Mouse (Mus musculus): ENCODE measurements around the gene Cacna2d2. TPM values are rescaled to one million over a fixed set of nuclear protein-coding genes. Genes with fewer than 3 reads are reported as not detected.

The Cacna2d2 gene
- total RNA-seq, 1 experiment from 2014 or later, result 0.37 TPM

GRCm38 (mm10) chr9:107451891-107452521 lies 52.6 kb downstream of the Cacna2d2 start:
- ATAC-seq (replicated peaks; ENCODE audit: low read depth, poor library complexity, severe bottlenecking), result no peak

DNA sequence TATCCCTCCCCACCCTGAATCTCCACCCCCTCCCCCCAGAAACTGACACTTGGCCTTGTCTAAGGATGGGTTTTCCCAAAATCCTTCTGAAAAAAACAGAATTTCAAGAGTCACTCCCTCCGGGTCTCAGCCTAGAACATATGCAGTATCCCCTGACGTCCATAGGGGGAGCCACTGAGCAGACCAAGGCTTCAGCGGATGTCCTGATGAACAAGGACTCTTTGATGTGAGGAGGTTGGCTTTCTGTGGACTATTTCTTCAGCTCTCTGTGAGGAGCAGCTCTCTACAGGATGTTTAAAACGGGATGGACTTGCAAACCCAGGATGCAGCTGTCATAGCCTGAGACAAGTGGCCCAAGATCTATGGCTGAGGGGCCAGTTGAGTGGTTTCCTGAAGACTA lies 53.1 kb downstream of the Cacna2d2 start:
- no peak for ATAC-seq (replicated peaks; ENCODE audit: low read depth, poor library complexity, severe bottlenecking)

- ATAC-seq (replicated peaks; ENCODE audit: low read depth, poor library complexity, severe bottlenecking), result no peak
Measured at GRCm38 (mm10) chr9:107453151-107453550, 53.7 kb downstream of the Cacna2d2 start.

DNA sequence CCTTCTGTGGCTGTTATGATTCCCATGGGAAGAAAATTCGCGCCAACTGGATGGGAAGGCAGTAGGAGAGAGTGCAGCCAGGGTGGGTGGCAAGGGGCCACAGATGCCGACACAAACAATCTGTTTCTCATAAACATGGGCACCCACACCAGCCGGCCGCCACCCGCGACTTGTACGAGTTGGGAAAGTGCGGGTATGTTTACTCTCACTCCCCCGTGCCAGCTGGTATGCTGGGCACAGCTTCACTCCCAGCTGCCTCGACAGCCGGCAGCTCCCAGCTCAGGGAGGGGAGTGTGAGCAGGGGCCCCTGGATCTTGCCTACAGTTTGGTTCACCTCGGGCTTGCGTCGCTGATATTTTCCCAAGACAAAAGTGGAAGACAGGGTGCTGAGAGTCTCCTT lies 57.3 kb downstream of the Cacna2d2 start:
- no peak for ATAC-seq (replicated peaks; ENCODE audit: low read depth, poor library complexity, severe bottlenecking)

DNA sequence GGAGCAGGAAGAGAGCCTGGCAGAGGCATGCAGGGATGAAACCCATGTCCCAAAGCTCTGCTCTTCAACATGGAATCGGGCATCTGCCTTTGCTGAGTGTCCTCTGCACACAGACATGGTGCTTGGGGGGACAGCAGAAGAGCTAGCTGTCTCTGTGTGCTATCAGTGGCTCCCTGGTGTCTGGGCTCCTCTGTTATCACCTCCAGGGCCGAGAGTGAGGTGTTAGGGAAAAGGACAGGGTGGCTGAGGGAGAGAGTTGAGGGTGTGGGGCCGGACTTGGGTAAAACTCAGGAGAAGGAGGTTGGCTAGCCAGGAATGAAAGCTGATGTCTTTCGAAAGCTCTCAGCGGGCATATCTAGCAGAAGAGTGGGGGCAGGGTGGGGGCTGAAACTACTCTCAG lies 63.5 kb downstream of the Cacna2d2 start:
- no peak for ATAC-seq (replicated peaks; ENCODE audit: low read depth, poor library complexity, severe bottlenecking)

DNA sequence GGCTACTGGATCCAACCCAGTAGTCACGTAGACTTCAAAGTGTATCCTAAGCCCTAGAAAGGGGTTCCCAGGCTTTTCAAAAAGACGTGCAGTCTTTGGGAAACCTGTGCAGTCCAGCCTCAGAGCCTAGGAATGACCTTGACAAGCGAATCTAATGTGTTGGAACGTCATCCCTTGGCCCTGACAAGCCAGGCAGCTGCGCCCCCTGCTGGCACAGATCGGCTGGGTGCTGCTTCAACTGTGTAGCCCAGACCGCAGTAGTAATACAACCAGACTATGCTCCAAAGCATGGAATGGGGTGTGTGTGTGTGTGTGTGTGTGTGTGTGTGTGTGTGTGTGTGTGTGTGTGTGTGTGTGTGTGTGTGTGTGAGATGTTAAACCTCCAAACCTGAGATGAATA lies 64.1 kb downstream of the Cacna2d2 start:
- peak; percentile 91 for ATAC-seq (replicated peaks; ENCODE audit: low read depth, poor library complexity, severe bottlenecking)

GRCm38 (mm10) chr9:107464130-107464529 lies 64.7 kb downstream of the Cacna2d2 start:
- ATAC-seq (replicated peaks; ENCODE audit: low read depth, poor library complexity, severe bottlenecking), result no peak

DNA sequence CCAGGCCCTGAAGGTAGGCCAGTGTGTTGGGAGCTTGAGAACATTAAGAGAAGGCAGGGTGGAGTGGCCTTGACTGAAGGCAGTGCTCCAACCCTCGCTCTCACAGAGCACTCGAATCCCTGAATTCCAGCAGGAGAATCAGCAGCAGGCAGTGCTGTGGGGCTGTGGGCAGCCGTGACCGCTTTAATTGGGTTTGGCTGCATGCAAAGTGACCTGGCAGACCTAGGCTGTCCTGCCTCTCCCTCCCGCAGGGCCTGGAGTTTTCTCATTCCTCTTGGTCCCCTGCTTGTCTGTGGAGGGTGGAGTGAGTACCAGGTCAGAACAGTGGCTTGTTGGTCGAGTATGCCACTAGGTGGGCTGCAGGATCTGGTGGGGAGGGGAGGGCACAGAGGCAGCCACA lies 66.2 kb downstream of the Cacna2d2 start:
- ATAC-seq (replicated peaks; ENCODE audit: low read depth, poor library complexity, severe bottlenecking), result no peak

DNA sequence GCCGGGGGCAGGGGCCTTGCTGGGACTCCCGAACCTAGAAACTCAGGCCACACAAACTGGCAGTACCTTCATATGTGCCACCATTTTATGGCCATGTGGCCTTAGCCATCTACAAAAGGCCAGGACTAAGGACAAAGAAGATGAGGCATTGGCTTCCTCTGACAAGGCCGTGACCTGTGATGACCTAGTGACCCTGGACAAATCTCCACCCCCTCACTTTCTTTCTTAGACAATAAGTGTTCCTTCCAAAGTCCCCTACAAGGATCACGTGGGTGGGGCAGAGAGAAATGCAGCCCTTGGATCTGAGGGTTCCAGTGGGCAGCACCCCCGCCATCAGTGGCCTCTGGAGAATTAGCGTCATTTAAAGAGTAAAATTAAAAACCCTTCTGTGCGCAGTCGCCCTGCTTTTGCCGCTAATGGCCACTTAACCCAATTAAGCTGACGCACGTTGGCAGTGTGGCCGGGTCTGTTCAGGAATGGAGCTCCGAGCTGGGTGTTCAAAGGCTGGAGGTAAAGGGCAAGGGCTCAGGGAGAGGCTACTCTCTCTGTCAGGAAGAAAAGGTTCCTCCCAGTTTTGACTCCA lies 69.9 kb downstream of the Cacna2d2 start:
- no peak for ATAC-seq (replicated peaks; ENCODE audit: low read depth, poor library complexity, severe bottlenecking)

DNA sequence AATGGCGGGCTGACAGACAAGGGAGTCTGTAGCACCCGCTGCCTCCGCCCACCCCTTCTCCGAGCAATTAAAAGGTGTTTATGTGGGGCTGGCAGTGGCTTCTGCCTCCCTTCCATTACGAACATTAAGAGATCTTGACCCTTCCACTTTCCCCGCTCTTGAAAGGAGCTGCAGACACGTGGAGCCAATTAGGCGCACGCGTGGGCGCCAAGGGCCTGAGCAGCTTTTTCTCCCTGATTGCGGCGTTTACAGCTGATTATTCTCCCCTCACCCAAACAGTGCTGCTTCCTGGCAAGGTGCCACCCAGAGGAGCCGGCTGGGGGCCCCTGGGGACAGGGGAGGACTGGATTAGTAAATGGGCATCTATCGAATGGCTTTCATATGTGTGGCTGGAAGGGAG lies 71.0 kb downstream of the Cacna2d2 start:
- no peak for ATAC-seq (replicated peaks; ENCODE audit: low read depth, poor library complexity, severe bottlenecking)

DNA sequence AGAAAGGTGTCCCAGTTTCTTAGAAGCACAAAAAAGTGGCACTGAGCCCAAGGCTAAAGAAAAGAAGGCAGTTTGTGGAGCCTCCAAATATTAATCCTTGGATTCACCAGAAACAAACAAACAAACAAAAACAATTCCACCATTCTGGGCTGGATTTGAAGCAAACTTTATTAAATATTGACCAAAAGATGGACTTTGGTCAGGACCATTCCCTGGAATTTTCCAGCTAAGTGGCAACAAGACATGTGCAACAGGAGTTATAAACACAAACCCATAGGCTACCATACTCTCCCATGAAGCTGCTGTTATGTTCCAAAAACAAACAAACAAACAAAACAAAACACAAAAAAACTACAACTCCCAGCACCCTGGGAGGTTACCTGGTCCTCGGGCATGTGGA lies 74.6 kb downstream of the Cacna2d2 start:
- ATAC-seq (replicated peaks; ENCODE audit: low read depth, poor library complexity, severe bottlenecking), result no peak

DNA sequence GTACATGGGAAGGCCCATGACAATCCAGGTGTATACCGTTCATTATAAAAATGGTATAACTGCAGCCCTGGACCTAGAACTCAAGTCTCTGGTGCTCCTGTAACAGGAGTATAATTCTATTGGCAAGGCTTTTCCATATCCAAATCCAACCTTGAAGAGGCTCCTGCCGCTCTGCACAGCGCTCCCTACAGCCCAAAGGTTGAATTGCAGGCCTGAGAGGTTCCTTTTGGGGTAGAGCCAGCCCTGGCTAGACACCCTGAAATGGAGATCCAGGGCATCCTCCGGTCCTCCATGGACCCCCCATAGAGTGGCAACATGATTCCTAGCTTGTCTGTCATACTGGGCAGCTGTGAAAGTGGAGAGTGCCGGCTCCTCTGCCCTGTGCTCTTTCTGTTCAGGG lies 79.6 kb downstream of the Cacna2d2 start:
- no peak for ATAC-seq (replicated peaks; ENCODE audit: low read depth, poor library complexity, severe bottlenecking)

DNA sequence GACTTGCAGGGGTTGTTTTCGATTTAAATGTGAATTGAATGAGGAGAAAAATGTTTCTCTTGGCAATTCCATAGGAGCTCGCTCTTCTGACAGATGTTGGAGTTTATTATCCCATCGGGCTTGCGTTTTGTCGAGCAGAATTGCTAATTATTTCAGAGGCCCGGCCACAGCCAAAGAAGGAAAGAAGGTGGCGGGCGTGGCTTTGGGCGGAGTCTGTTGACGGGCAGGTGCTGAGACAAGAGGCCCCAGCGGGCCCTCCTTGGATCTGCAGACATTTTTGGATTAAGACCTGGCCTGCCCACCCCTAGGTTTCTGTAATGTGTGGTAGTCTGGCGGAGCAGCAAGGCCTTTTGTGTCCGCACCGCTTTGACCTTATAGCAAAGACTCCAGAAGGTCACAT lies 80.2 kb downstream of the Cacna2d2 start:
- no peak for ATAC-seq (replicated peaks; ENCODE audit: low read depth, poor library complexity, severe bottlenecking)

DNA sequence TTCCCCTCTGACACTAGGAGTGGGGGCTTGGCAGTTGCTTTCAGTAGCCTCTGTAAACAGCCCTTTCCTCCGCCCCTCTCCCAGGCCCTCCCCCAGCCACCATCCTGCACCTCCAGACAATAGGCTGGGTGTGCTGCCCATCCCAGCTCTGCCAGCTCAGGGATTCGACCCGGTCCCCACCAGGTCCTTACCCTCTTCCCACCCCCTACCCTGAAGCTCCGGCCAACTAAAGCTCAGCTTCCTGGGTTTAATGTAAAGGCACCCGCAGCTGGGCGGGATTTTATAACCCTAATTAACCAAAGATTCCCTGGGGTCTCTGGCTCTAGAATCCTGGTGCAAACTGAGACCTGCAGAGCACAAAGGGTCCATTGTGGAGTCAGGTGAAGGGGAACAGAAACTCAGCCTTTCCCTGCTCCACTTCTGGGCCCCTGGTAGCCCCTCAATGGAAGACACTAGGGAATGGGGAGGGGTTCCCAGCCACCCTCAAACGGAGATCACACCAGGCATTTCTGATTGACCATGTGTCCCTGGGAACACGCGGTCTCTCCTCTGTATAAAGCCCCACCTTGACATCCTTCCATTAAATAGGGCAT lies 81.2 kb downstream of the Cacna2d2 start:
- no peak for ATAC-seq (replicated peaks; ENCODE audit: low read depth, poor library complexity, severe bottlenecking)

GRCm38 (mm10) chr9:107481340-107481739 lies 81.9 kb downstream of the Cacna2d2 start:
- ATAC-seq (replicated peaks; ENCODE audit: low read depth, poor library complexity, severe bottlenecking), result no peak

GRCm38 (mm10) chr9:107482004-107482403 lies 82.6 kb downstream of the Cacna2d2 start:
- no peak for ATAC-seq (replicated peaks; ENCODE audit: low read depth, poor library complexity, severe bottlenecking)

DNA sequence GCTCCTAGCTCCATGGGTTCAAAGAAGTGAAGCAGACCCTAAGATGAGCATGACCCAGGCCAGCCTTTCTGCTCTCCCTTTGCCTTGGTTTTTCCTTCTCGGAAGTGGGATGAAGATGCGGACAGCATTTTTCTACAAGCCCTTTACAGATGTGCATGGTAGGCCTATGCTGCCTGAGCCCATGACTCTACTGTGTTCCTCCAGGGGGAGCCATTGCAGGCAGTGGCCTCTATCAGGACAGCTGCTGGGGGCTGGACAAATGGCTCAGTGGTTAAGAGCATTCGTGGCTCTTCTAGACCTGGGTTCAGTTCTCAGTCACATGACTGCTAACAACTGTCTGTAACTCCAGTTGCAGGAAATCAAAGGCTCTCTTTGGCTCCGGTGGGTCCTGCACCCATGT lies 83.4 kb downstream of the Cacna2d2 start:
- ATAC-seq (replicated peaks; ENCODE audit: low read depth, poor library complexity, severe bottlenecking), result no peak

DNA sequence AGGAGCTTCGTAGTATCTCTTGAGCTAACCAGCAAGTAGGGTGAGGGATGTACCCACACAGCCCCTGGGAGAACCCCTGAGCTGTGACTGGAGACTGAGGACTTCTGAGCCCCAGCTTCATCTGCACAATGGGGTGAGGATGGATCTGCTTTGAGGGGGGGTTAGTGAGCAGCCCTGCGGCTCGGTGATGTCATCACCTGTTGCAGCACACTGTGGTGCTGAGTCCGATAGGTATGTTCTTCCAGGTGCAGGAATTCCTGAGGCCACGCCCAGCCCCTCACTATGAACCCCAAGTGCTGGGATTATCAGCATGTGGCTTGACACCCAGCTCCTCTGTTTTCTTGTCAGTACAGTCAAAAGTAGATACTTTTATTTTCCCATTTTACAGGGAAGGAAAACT lies 84.3 kb downstream of the Cacna2d2 start:
- no peak for ATAC-seq (replicated peaks; ENCODE audit: low read depth, poor library complexity, severe bottlenecking)

DNA sequence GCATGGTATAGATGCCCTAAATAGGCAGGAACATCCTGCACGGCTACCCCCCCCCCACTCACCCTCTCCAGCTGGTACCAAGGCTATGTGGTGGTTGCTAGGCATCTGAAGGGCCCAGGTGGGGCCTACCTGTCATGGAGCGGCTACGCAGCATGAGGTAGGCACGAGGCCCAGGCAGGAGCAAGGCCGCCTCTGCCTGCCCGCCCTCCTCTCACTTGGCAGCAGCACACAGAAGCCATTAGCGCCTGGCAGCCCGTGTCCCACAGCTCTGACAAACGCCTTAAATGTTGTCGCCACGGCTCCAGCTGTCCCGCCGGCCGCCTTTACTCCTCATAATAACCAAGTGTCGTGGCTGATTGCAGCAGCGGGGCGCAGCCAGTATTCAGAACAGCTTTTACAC lies 84.9 kb downstream of the Cacna2d2 start:
- ATAC-seq (replicated peaks; ENCODE audit: low read depth, poor library complexity, severe bottlenecking), result no peak

- no peak for ATAC-seq (replicated peaks; ENCODE audit: low read depth, poor library complexity, severe bottlenecking)
Measured at GRCm38 (mm10) chr9:107484766-107485165, 85.4 kb downstream of the Cacna2d2 start.

GRCm38 (mm10) chr9:107486086-107486485 lies 86.7 kb downstream of the Cacna2d2 start:
- no peak for ATAC-seq (replicated peaks; ENCODE audit: low read depth, poor library complexity, severe bottlenecking)

Measured in common myeloid progenitor, adult 5-6 weeks (primary cell).